Mouse (Mus musculus): ENCODE data around the gene Dram1. TPM values are rescaled to one million over a fixed set of nuclear protein-coding genes. Genes with fewer than 3 reads are reported as not detected.

The Dram1 gene
- total and polyA plus RNA-seq, 3 experiments: 0.04 TPM; not detected in 2

DNA sequence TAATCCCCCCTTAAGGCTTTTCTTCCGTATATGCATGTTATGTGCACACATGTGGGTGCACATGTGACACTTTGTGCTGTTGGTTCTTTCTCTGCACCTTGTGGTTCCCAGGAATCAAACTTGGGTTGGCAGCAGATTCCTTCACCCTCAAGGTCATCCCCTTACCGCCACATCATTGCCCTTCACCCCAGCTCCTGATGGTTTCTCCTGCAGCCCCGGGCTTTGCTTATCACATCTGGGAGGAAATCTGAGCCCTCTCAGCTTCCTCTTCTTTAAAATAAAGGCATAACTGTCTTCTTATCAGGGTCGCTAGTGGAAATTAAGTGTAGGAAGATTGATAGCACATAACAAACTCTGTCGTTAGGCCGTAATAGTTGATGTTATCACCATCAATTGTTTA lies 3.1 kb upstream of the Dram1 start:
- Histone ChIP-seq H3K4me2 (ENCODE audit: insufficient read depth, low read depth, poor library complexity, severe bottlenecking) (no peak overlapping the region), H3K27ac (ENCODE audit: insufficient read depth, low read depth) (no peak overlapping the region), H3K36me3 (replicated peaks in 1 of 2; ENCODE audit: control insufficient read depth in 1 of 2, insufficient read depth in 1 of 2, low read length in 1 of 2) (no peaks in the 10 kb centered on the region), H3K27me3 (replicated peaks) (no peaks in the 10 kb centered on the region), H3K4me3 (replicated peaks in 1 of 3; ENCODE audit: low read depth in 2 of 3, low read length in 2 of 3, poor library complexity in 1 of 3) (no peak overlapping the region), H3K9ac (ENCODE audit: insufficient read depth, low read depth) (no peak overlapping the region), H3K79me2 (replicated peaks; ENCODE audit: control insufficient read depth, extremely low read depth, insufficient read depth, poor library complexity, severe bottlenecking) (peaks cover 59% of the 10 kb centered on the region), H3K4me1 (ENCODE audit: control insufficient read depth in 1 of 2, insufficient read depth in 2 of 2) (peaks cover 22 to 74% of the 10 kb centered on the region in 2 experiments), H3K9me3 (replicated peaks; ENCODE audit: low read length) (no peaks in the 10 kb centered on the region)
- TF ChIP-seq ETS1 (conservative IDR thresholded peaks at IDR 0.05; ENCODE audit: low read depth, low read length) (no peak), JUND (conservative IDR thresholded peaks at IDR 0.05; ENCODE audit: low read depth, low read length) (no peak), ZMIZ1 (IDR thresholded peaks at IDR 0.05; ENCODE audit: low read depth, low read length) (no peak), USF1 (IDR thresholded peaks at IDR 0.05; ENCODE audit: low read depth, low read length) (no peak)
- dilution Hi-C loops (cut with MboI; ENCODE audit: extremely low pct_ligation_motif_present, extremely low pct_unique_long_range_greater_than_20kb, low sequenced_read_pairs): no loop called here
- no peak for DNase-seq (ENCODE audit: extremely low read depth)
- in situ Hi-C loops (cut with MboI; ENCODE audit: low pct_ligation_motif_present, low pct_unique_long_range_greater_than_20kb, low sequenced_read_pairs): loop anchor here (5.0 kb wide), 2 partner anchors 45 to 350 kb away; partner anchors contain the start of gene Arl1

- no peaks in the 10 kb centered on the region for H3K9me3 ChIP-seq (replicated peaks; ENCODE audit: low read length)
- peak overlapping the region; percentile 60; the same call in 1 of the 2 replicates for H3K9ac ChIP-seq (ENCODE audit: insufficient read depth, low read depth)
- H3K4me2 ChIP-seq (ENCODE audit: insufficient read depth, low read depth, poor library complexity, severe bottlenecking): peak overlapping the region; percentile 90
- peak overlapping the region; percentile 49 for H3K27ac ChIP-seq (ENCODE audit: insufficient read depth, low read depth)
- no peak for TF ChIP-seq JUN (IDR thresholded peaks at IDR 0.05; ENCODE audit: insufficient read depth, low read depth, low read length)
- TF ChIP-seq CHD2 (IDR thresholded peaks at IDR 0.05; ENCODE audit: low read length): peak; percentile 48; the same call in 1 of the 2 replicates
- H3K4me1 ChIP-seq (ENCODE audit: control insufficient read depth in 1 of 2, insufficient read depth in 2 of 2): peaks cover 20 to 74% of the 10 kb centered on the region in 2 experiments
- no peaks in the 10 kb centered on the region for H3K27me3 ChIP-seq (replicated peaks)
- no peaks in the 10 kb centered on the region for H3K36me3 ChIP-seq (replicated peaks in 1 of 2; ENCODE audit: control insufficient read depth in 1 of 2, insufficient read depth in 1 of 2, low read length in 1 of 2)
- in situ Hi-C loops (cut with MboI; ENCODE audit: low pct_ligation_motif_present, low pct_unique_long_range_greater_than_20kb, low sequenced_read_pairs): loop anchor here (5.0 kb wide), 2 partner anchors 46 to 351 kb away; partner anchors contain the start of gene Arl1
- H3K4me3 ChIP-seq (replicated peaks in 1 of 3; ENCODE audit: low read depth in 2 of 3, low read length in 2 of 3, poor library complexity in 1 of 3): peak overlapping the region; percentile 82 to 94 (median 85)
- DNase-seq (ENCODE audit: extremely low read depth): no peak
- dilution Hi-C loops (cut with MboI; ENCODE audit: extremely low pct_ligation_motif_present, extremely low pct_unique_long_range_greater_than_20kb, low sequenced_read_pairs): no loop called here
- peaks cover 56% of the 10 kb centered on the region for H3K79me2 ChIP-seq (replicated peaks; ENCODE audit: control insufficient read depth, extremely low read depth, insufficient read depth, poor library complexity, severe bottlenecking)
These were observed 2.4 kb upstream of the Dram1 start for GRCm38 (mm10) chr10:88381286-88381685.

DNA sequence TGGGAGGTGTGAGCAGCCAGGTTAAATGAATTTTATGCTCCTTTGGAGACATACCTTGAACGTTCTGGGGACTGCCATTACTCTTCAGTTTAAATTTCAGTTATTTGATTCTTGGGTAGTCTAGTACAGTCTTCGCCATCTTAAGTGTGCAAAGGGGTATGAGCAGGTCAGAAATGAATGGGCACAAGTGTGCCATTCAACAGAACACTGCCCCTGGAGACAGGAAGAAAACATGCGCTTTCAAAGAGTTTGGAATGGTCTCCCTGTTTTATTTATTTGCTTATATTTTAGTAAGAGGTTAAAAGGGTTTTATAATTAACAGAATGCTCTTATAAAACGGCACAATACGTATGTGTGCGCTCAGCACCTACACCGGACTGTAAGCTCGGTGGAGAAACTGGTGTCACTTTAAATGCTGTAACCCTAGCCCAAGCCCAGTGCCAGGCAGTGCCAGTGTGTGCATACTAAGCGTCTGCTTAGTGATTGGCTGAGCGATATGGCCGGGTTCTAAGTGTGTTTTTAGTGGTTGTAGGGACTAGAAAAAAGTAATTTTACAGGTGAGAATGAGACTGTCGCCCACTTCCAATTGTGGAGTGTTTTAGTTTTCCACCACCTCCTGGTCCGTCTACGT lies 1.7 kb upstream of the Dram1 start:
- no peak for DNase-seq (ENCODE audit: extremely low read depth)
- H3K4me2 ChIP-seq (ENCODE audit: insufficient read depth, low read depth, poor library complexity, severe bottlenecking): peak overlapping the region; percentile 90
- peaks cover 13 to 67% of the 10 kb centered on the region in 2 experiments for H3K4me1 ChIP-seq (ENCODE audit: control insufficient read depth in 1 of 2, insufficient read depth in 2 of 2)
- peak overlapping the region; percentile 82 to 94 (median 85) for H3K4me3 ChIP-seq (replicated peaks in 1 of 3; ENCODE audit: low read depth in 2 of 3, low read length in 2 of 3, poor library complexity in 1 of 3)
- peak; percentile 6; the same call in 1 of the 2 replicates for TF ChIP-seq SIN3A (IDR thresholded peaks at IDR 0.05; ENCODE audit: low read length)
- TF ChIP-seq GABPA (IDR thresholded peaks at IDR 0.05; ENCODE audit: insufficient replicate concordance, low read depth, low read length): no peak
- no peak for TF ChIP-seq USF1 (IDR thresholded peaks at IDR 0.05; ENCODE audit: low read depth, low read length)
- no peak for TF ChIP-seq ZKSCAN1 (IDR thresholded peaks at IDR 0.05; ENCODE audit: borderline replicate concordance, low read depth, low read length)
- TF ChIP-seq CTCF (conservative IDR thresholded peaks at IDR 0.05 in 1 of 2, IDR thresholded peaks at IDR 0.05 in 1 of 2; ENCODE audit: low read depth in 2 of 2, low read length in 2 of 2): peak in 1 of 2 experiments; percentile 22; a peak in 1 of 4 replicates
- peak; percentile 51; the same call in 1 of the 2 replicates for TF ChIP-seq IRF4 (IDR thresholded peaks at IDR 0.05; ENCODE audit: low read depth, low read length)
- TF ChIP-seq MAX (IDR thresholded peaks at IDR 0.05; ENCODE audit: low read length): 0 out of 2 replicates have a peak, but pooled peaks have one; percentile 14
- peak overlapping the region; percentile 55 for H3K27ac ChIP-seq (ENCODE audit: insufficient read depth, low read depth)
- in situ Hi-C loops (cut with MboI; ENCODE audit: low pct_ligation_motif_present, low pct_unique_long_range_greater_than_20kb, low sequenced_read_pairs): loop anchor here (5.0 kb wide), 2 partner anchors 47 to 352 kb away; partner anchors contain the start of gene Arl1
- no peaks in the 10 kb centered on the region for H3K9me3 ChIP-seq (replicated peaks; ENCODE audit: low read length)
- no peaks in the 10 kb centered on the region for H3K36me3 ChIP-seq (replicated peaks in 1 of 2; ENCODE audit: control insufficient read depth in 1 of 2, insufficient read depth in 1 of 2, low read length in 1 of 2)
- peaks cover 49% of the 10 kb centered on the region for H3K79me2 ChIP-seq (replicated peaks; ENCODE audit: control insufficient read depth, extremely low read depth, insufficient read depth, poor library complexity, severe bottlenecking)
- peak overlapping the region; percentile 60 for H3K9ac ChIP-seq (ENCODE audit: insufficient read depth, low read depth)
- no peaks in the 10 kb centered on the region for H3K27me3 ChIP-seq (replicated peaks)
- dilution Hi-C loops (cut with MboI; ENCODE audit: extremely low pct_ligation_motif_present, extremely low pct_unique_long_range_greater_than_20kb, low sequenced_read_pairs): no loop called here

All from CH12.LX (cell line).